Mouse (Mus musculus): Measurements from ENCODE around the gene Ino80d. TPM values are rescaled to one million over a fixed set of nuclear protein-coding genes. Genes with fewer than 3 reads are reported as not detected.

Ino80d gene
- polyA plus RNA-seq, 1 experiment from 2014 or later: 9.1 TPM

GRCm38 (mm10) chr1:63088614-63089013 is 25.9 kb downstream of the Ino80d start:
- Histone ChIP-seq H3K4me2 (ENCODE audit: low read length) (no peak overlapping the region), H3K9ac (ENCODE audit: low read depth, low read length) (no peak overlapping the region), H3K4me1 (ENCODE audit: control insufficient read depth, insufficient read depth, low read depth, low read length) (no peaks in the 10 kb centered on the region), H3K27ac (ENCODE audit: low read depth, low read length) (no peak overlapping the region), H3K27me3 (replicated peaks; ENCODE audit: control insufficient read depth, insufficient read depth, low read length) (no peaks in the 10 kb centered on the region), H3K4me3 (ENCODE audit: low read length) (no peak overlapping the region), H3K9me3 (ENCODE audit: control insufficient read depth, low read length) (no peaks in the 10 kb centered on the region), H3K36me3 (ENCODE audit: control insufficient read depth, insufficient read depth, low read length) (peaks cover 32% of the 10 kb centered on the region)
- no peak for ATAC-seq
- 96% methylated on average over 1 of the region's 1 CpGs for WGBS

- WGBS: 74% methylated on average over 5 of the region's 5 CpGs
- Histone ChIP-seq H3K27ac (ENCODE audit: low read depth, low read length) (no peak overlapping the region), H3K36me3 (ENCODE audit: control insufficient read depth, insufficient read depth, low read length) (peaks cover 9% of the 10 kb centered on the region), H3K9me3 (ENCODE audit: control insufficient read depth, low read length) (no peaks in the 10 kb centered on the region), H3K27me3 (replicated peaks; ENCODE audit: control insufficient read depth, insufficient read depth, low read length) (no peaks in the 10 kb centered on the region), H3K4me3 (ENCODE audit: low read length) (no peak overlapping the region), H3K9ac (ENCODE audit: low read depth, low read length) (no peak overlapping the region), H3K4me2 (ENCODE audit: low read length) (no peak overlapping the region), H3K4me1 (ENCODE audit: control insufficient read depth, insufficient read depth, low read depth, low read length) (no peaks in the 10 kb centered on the region)
- no peak for ATAC-seq
Observed at GRCm38 (mm10) chr1:63080277-63080676, 34.2 kb downstream of the Ino80d start.

- Histone ChIP-seq H3K4me3 (ENCODE audit: low read length) (no peak overlapping the region), H3K27ac (ENCODE audit: low read depth, low read length) (no peak overlapping the region), H3K9me3 (ENCODE audit: control insufficient read depth, low read length) (no peaks in the 10 kb centered on the region), H3K9ac (ENCODE audit: low read depth, low read length) (no peak overlapping the region), H3K27me3 (replicated peaks; ENCODE audit: control insufficient read depth, insufficient read depth, low read length) (no peaks in the 10 kb centered on the region), H3K4me2 (ENCODE audit: low read length) (no peak overlapping the region), H3K36me3 (ENCODE audit: control insufficient read depth, insufficient read depth, low read length) (peaks cover 27% of the 10 kb centered on the region), H3K4me1 (ENCODE audit: control insufficient read depth, insufficient read depth, low read depth, low read length) (no peaks in the 10 kb centered on the region)
- 95% methylated on average over 2 of the region's 2 CpGs for WGBS
- ATAC-seq: no peak
Observed at GRCm38 (mm10) chr1:63076383-63076782, 38.1 kb downstream of the Ino80d start.

- Histone ChIP-seq H3K4me1 (ENCODE audit: control insufficient read depth, insufficient read depth, low read depth, low read length) (no peaks in the 10 kb centered on the region), H3K36me3 (ENCODE audit: control insufficient read depth, insufficient read depth, low read length) (peaks cover 41% of the 10 kb centered on the region), H3K9ac (ENCODE audit: low read depth, low read length) (no peak overlapping the region), H3K9me3 (ENCODE audit: control insufficient read depth, low read length) (no peaks in the 10 kb centered on the region), H3K4me2 (ENCODE audit: low read length) (no peak overlapping the region), H3K4me3 (ENCODE audit: low read length) (no peak overlapping the region), H3K27me3 (replicated peaks; ENCODE audit: control insufficient read depth, insufficient read depth, low read length) (no peaks in the 10 kb centered on the region), H3K27ac (ENCODE audit: low read depth, low read length) (no peak overlapping the region)
- no peak for ATAC-seq
- 94% methylated on average over 1 of the region's 1 CpGs for WGBS
Observed at GRCm38 (mm10) chr1:63071379-63071778, 43.1 kb downstream of the Ino80d start.

GRCm38 (mm10) chr1:63058361-63058760 is 56.1 kb downstream of the Ino80d start:
- ATAC-seq: no peak
- H3K27me3 ChIP-seq (replicated peaks; ENCODE audit: control insufficient read depth, insufficient read depth, low read length): no peaks in the 10 kb centered on the region
- H3K36me3 ChIP-seq (ENCODE audit: control insufficient read depth, insufficient read depth, low read length): peaks cover 39% of the 10 kb centered on the region
- H3K9me3 ChIP-seq (ENCODE audit: control insufficient read depth, low read length): no peaks in the 10 kb centered on the region
- H3K4me3 ChIP-seq (ENCODE audit: low read length): no peak overlapping the region
- no peak overlapping the region for H3K27ac ChIP-seq (ENCODE audit: low read depth, low read length)
- H3K9ac ChIP-seq (ENCODE audit: low read depth, low read length): no peak overlapping the region
- 89% methylated on average over 12 of the region's 12 CpGs for WGBS
- H3K4me1 ChIP-seq (ENCODE audit: control insufficient read depth, insufficient read depth, low read depth, low read length): peaks cover 6% of the 10 kb centered on the region; the same call in 1 of the 2 replicates
- H3K4me2 ChIP-seq (ENCODE audit: low read length): no peak overlapping the region

- Histone ChIP-seq H3K27me3 (replicated peaks; ENCODE audit: control insufficient read depth, insufficient read depth, low read length) (no peaks in the 10 kb centered on the region), H3K4me1 (ENCODE audit: control insufficient read depth, insufficient read depth, low read depth, low read length) (peaks cover 6% of the 10 kb centered on the region; the same call in 1 of the 2 replicates), H3K4me3 (ENCODE audit: low read length) (no peak overlapping the region), H3K27ac (ENCODE audit: low read depth, low read length) (no peak overlapping the region), H3K9ac (ENCODE audit: low read depth, low read length) (no peak overlapping the region), H3K36me3 (ENCODE audit: control insufficient read depth, insufficient read depth, low read length) (peaks cover 39% of the 10 kb centered on the region), H3K9me3 (ENCODE audit: control insufficient read depth, low read length) (no peaks in the 10 kb centered on the region), H3K4me2 (ENCODE audit: low read length) (no peak overlapping the region)
- peak; percentile 46; the same call in 1 of the 2 replicates for ATAC-seq
- 86% methylated on average over 11 of the region's 11 CpGs for WGBS
Observed at GRCm38 (mm10) chr1:63057849-63058248, 56.6 kb downstream of the Ino80d start.

- H3K9me3 ChIP-seq (ENCODE audit: control insufficient read depth, low read length): no peaks in the 10 kb centered on the region
- H3K4me3 ChIP-seq (ENCODE audit: low read length): no peak overlapping the region
- no peaks in the 10 kb centered on the region for H3K27me3 ChIP-seq (replicated peaks; ENCODE audit: control insufficient read depth, insufficient read depth, low read length)
- ATAC-seq: peak; percentile 71
- peaks cover 6% of the 10 kb centered on the region; the same call in 1 of the 2 replicates for H3K4me1 ChIP-seq (ENCODE audit: control insufficient read depth, insufficient read depth, low read depth, low read length)
- H3K4me2 ChIP-seq (ENCODE audit: low read length): no peak overlapping the region
- peaks cover 38% of the 10 kb centered on the region for H3K36me3 ChIP-seq (ENCODE audit: control insufficient read depth, insufficient read depth, low read length)
- no peak overlapping the region for H3K27ac ChIP-seq (ENCODE audit: low read depth, low read length)
- WGBS: 79% methylated on average over 3 of the region's 3 CpGs
- no peak overlapping the region for H3K9ac ChIP-seq (ENCODE audit: low read depth, low read length)
Observed at GRCm38 (mm10) chr1:63057318-63057717, 57.1 kb downstream of the Ino80d start.

- no peak overlapping the region for H3K9ac ChIP-seq (ENCODE audit: low read depth, low read length)
- H3K36me3 ChIP-seq (ENCODE audit: control insufficient read depth, insufficient read depth, low read length): peaks cover 26% of the 10 kb centered on the region
- H3K27ac ChIP-seq (ENCODE audit: low read depth, low read length): no peak overlapping the region
- WGBS: 54% methylated on average over 3 of the region's 3 CpGs
- H3K9me3 ChIP-seq (ENCODE audit: control insufficient read depth, low read length): no peaks in the 10 kb centered on the region
- no peak overlapping the region for H3K4me2 ChIP-seq (ENCODE audit: low read length)
- H3K4me1 ChIP-seq (ENCODE audit: control insufficient read depth, insufficient read depth, low read depth, low read length): peaks cover 6% of the 10 kb centered on the region; the same call in 1 of the 2 replicates
- H3K27me3 ChIP-seq (replicated peaks; ENCODE audit: control insufficient read depth, insufficient read depth, low read length): no peaks in the 10 kb centered on the region
- H3K4me3 ChIP-seq (ENCODE audit: low read length): no peak overlapping the region
- no peak for ATAC-seq
Observed at GRCm38 (mm10) chr1:63055386-63055785, 59.1 kb downstream of the Ino80d start.

- WGBS: 76% methylated on average over 8 of the region's 8 CpGs
- no peak for ATAC-seq
- H3K4me2 ChIP-seq (ENCODE audit: low read length): no peak overlapping the region
- no peak overlapping the region for H3K9ac ChIP-seq (ENCODE audit: low read depth, low read length)
- H3K27ac ChIP-seq (ENCODE audit: low read depth, low read length): no peak overlapping the region
- H3K36me3 ChIP-seq (ENCODE audit: control insufficient read depth, insufficient read depth, low read length): no peaks in the 10 kb centered on the region
- no peaks in the 10 kb centered on the region for H3K9me3 ChIP-seq (ENCODE audit: control insufficient read depth, low read length)
- no peaks in the 10 kb centered on the region for H3K27me3 ChIP-seq (replicated peaks; ENCODE audit: control insufficient read depth, insufficient read depth, low read length)
- peaks cover 9% of the 10 kb centered on the region for H3K4me1 ChIP-seq (ENCODE audit: control insufficient read depth, insufficient read depth, low read depth, low read length)
- no peak overlapping the region for H3K4me3 ChIP-seq (ENCODE audit: low read length)
Observed at GRCm38 (mm10) chr1:63050866-63051265, 63.6 kb downstream of the Ino80d start.

GRCm38 (mm10) chr1:63049977-63050376 is 64.5 kb downstream of the Ino80d start:
- Histone ChIP-seq H3K4me1 (ENCODE audit: control insufficient read depth, insufficient read depth, low read depth, low read length) (peaks cover 4% of the 10 kb centered on the region; the same call in 1 of the 2 replicates), H3K9me3 (ENCODE audit: control insufficient read depth, low read length) (no peaks in the 10 kb centered on the region), H3K9ac (ENCODE audit: low read depth, low read length) (no peak overlapping the region), H3K4me2 (ENCODE audit: low read length) (no peak overlapping the region), H3K27ac (ENCODE audit: low read depth, low read length) (no peak overlapping the region), H3K27me3 (replicated peaks; ENCODE audit: control insufficient read depth, insufficient read depth, low read length) (no peaks in the 10 kb centered on the region), H3K4me3 (ENCODE audit: low read length) (no peak overlapping the region), H3K36me3 (ENCODE audit: control insufficient read depth, insufficient read depth, low read length) (no peaks in the 10 kb centered on the region)
- peak; percentile 52; the same call in 1 of the 2 replicates for ATAC-seq
- WGBS: 85% methylated on average over 3 of the region's 3 CpGs

Data from hindbrain, embryonic 16.5 days (tissue).